Mouse (Mus musculus) megakaryocyte, embryonic 14.5 days (primary cell): ENCODE results near the gene Tmed10.

Source experiments
- FLI1 ChIP-seq: IDR thresholded peaks from 2 replicates; pipeline ENCODE4 v1.6.1; 2012; ENCODE audit warnings: low read length, inconsistent platforms, mixed read lengths
- GATA1 ChIP-seq: IDR thresholded peaks from 3 replicates; pipeline ENCODE4 v1.6.1; 2012; ENCODE audit warnings: mixed read lengths, low read length, inconsistent platforms, borderline replicate concordance

GRCm38 (mm10) chr12:85393981-85394380, 19.3 kb upstream of the Tmed10 start:
- TF ChIP-seq FLI1 (no peak), GATA1 (no peak)
